Mouse (Mus musculus) T-helper 17 cell (primary cell): Measurements from ENCODE around the gene Rbm42.

Experiments
- in situ Hi-C, 2 experiments: fragments of 300-600 bp; cut with MboI, MseI; formaldehyde crosslinking; loops; 1 replicate in 1 of 2; 2 replicates in 1 of 2; pipeline ENCODE4 v1.15.1; 2025; ENCODE audit warnings: high pct_unique_total_duplicates in 2 of 2

Gene Rbm42

GRCm38 (mm10) chr7:30649591-30650540, at the start of gene Rbm42:
Rbm42 (minus strand) TSS chr7:30650317.
- in situ Hi-C loops: no loop called here

- in situ Hi-C loops: no loop called here
Observed at GRCm38 (mm10) chr7:30698589-30698988, 48.5 kb upstream of the Rbm42 start, which contains the start of gene 2200002J24Rik. 2200002J24Rik (plus strand) TSS chr7:30698926.

- in situ Hi-C loops: no loop called here
Observed at GRCm38 (mm10) chr7:30698101-30698500, 48.0 kb upstream of the Rbm42 start.

- in situ Hi-C loops: loop anchor here (10.0 kb wide), 2 partner anchors 166 to 1074 kb away; partner anchors contain the start of gene Ffar3 (in 1 of the 2)
Observed at GRCm38 (mm10) chr7:30688325-30688724, 38.2 kb upstream of the Rbm42 start.

GRCm38 (mm10) chr7:30683425-30683824, 33.3 kb upstream of the Rbm42 start:
- in situ Hi-C loops: loop anchor here (10.0 kb wide), 2 partner anchors 171 to 1069 kb away; partner anchors contain the start of gene Ffar3 (in 1 of the 2)

- in situ Hi-C loops: loop anchor here (10.0 kb wide), 2 partner anchors 173 to 1067 kb away; partner anchors contain the start of gene Ffar3 (in 1 of the 2)
Observed at GRCm38 (mm10) chr7:30681897-30682296, 31.8 kb upstream of the Rbm42 start.

- in situ Hi-C loops: no loop called here
Observed at GRCm38 (mm10) chr7:30678263-30678975, 28.3 kb upstream of the Rbm42 start.

GRCm38 (mm10) chr7:30671480-30671879, 21.4 kb upstream of the Rbm42 start, which contains the start of gene Pmis2:
Pmis2 (minus strand) TSS chr7:30671605.
- in situ Hi-C loops: no loop called here

- in situ Hi-C loops: no loop called here
Observed at GRCm38 (mm10) chr7:30669229-30669628, 19.1 kb upstream of the Rbm42 start.

GRCm38 (mm10) chr7:30665321-30665720, 15.2 kb upstream of the Rbm42 start:
- in situ Hi-C loops: no loop called here

GRCm38 (mm10) chr7:30664529-30665200, 14.5 kb upstream of the Rbm42 start, which contains the start of gene Haus5:
Haus5 (minus strand) TSS chr7:30664994.
- in situ Hi-C loops: no loop called here

GRCm38 (mm10) chr7:30639083-30639482, 11.0 kb downstream of the Rbm42 start:
- in situ Hi-C loops: no loop called here

GRCm38 (mm10) chr7:30636395-30636794, 13.7 kb downstream of the Rbm42 start:
- in situ Hi-C loops: no loop called here

GRCm38 (mm10) chr7:30635752-30636151, 14.4 kb downstream of the Rbm42 start, which contains the start of gene Etv2:
Etv2 (minus strand) TSS chr7:30635852.
- in situ Hi-C loops: no loop called here

GRCm38 (mm10) chr7:30634621-30635020, 15.5 kb downstream of the Rbm42 start:
- in situ Hi-C loops: no loop called here

GRCm38 (mm10) chr7:30633762-30634412, 16.2 kb downstream of the Rbm42 start:
- in situ Hi-C loops: no loop called here

GRCm38 (mm10) chr7:30629013-30629412, 21.1 kb downstream of the Rbm42 start:
- in situ Hi-C loops: no loop called here

- in situ Hi-C loops: no loop called here
Observed at GRCm38 (mm10) chr7:30626647-30627046, 23.5 kb downstream of the Rbm42 start.

GRCm38 (mm10) chr7:30625530-30626384, 24.4 kb downstream of the Rbm42 start, which contains the start of gene Cox6b1:
Cox6b1 (minus strand) TSS chr7:30626151.
- in situ Hi-C loops: no loop called here

GRCm38 (mm10) chr7:30619202-30619601, 30.9 kb downstream of the Rbm42 start:
- in situ Hi-C loops: loop anchor here (5.0 kb wide), 2 partner anchors 47 to 122 kb away; no protein-coding TSS in a partner anchor
